In genomic region chr8:120735770-120736481, GRCm38 (mm10) we compare ENCODE assay signal across 8 mouse cellular contexts. TPM values are rescaled to one million over a fixed set of nuclear protein-coding genes. Genes with fewer than 3 reads are reported as not detected.
DNase-seq lines count a peak whose midpoint lies in the region; ATAC-seq and TF ChIP-seq lines count a peak whose summit lies in the region.

Irf8 (plus strand) TSS chr8:120736358.

- H3K9ac ChIP-seq in embryonic facial prominence, embryonic 15.5 days: peak within 1 kb of the TSS; percentile 23; the same call in 1 of the 2 replicates
- H3K9ac ChIP-seq in limb, embryonic 12.5 days (replicated peaks): peak within 1 kb of the TSS; percentile 58
- H3K9ac ChIP-seq in midbrain, embryonic 13.5 days (replicated peaks): peak within 1 kb of the TSS; percentile 62

- peak; percentile 87 for ATAC-seq in embryonic facial prominence, embryonic 15.5 days (ENCODE audit: insufficient number of reproducible peaks, low FRiP score, low TSS enrichment, low read depth)
- ATAC-seq in limb, embryonic 12.5 days (ENCODE audit: insufficient number of reproducible peaks, insufficient read depth, low FRiP score, low TSS enrichment, low read depth): peak; percentile 49; the same call in 1 of the 2 replicates
- peak; percentile 87 for ATAC-seq in midbrain, embryonic 13.5 days

- peak; percentile 89; the same call in 1 of the 2 replicates for TF ChIP-seq POLR2A in bone marrow, adult 2 months (IDR thresholded peaks at IDR 0.05; ENCODE audit: borderline replicate concordance, control insufficient read depth, low read depth, low read length)
- peak; percentile 76 for TF ChIP-seq POLR2A in kidney, adult 2 months (IDR thresholded peaks at IDR 0.05; ENCODE audit: low read depth, low read length)
- peak; percentile 99 for TF ChIP-seq POLR2A in small intestine, adult 2 months (IDR thresholded peaks at IDR 0.05; ENCODE audit: low read depth, low read length)

- DNase-seq in heart, adult 8-10 months (ENCODE audit: low spot score): peak; percentile 83
- DNase-seq in kidney, adult 2 months: peak; percentile 93
- no peak for DNase-seq in adipocyte (ENCODE audit: low spot score)

- 2% methylated on average over 62 of the region's 62 CpGs for WGBS in bone marrow, adult 2 months
- WGBS in embryonic facial prominence, embryonic 15.5 days: under 1% methylated on average over 57 of the region's 62 CpGs
- under 1% methylated on average over 62 of the region's 62 CpGs for WGBS in kidney, adult 2 months
- under 1% methylated on average over 62 of the region's 62 CpGs for WGBS in limb, embryonic 12.5 days
- WGBS in midbrain, embryonic 13.5 days: under 1% methylated on average over 59 of the region's 62 CpGs
- WGBS in small intestine, adult 2 months: under 1% methylated on average over 59 of the region's 62 CpGs

- peaks cover 1% of the 10 kb centered on the region; the same call in 1 of the 2 replicates for H3K4me1 ChIP-seq in bone marrow, adult 2 months (ENCODE audit: control insufficient read depth, insufficient read depth, low read length)
- H3K4me1 ChIP-seq in embryonic facial prominence, embryonic 15.5 days: peaks cover 20% of the 10 kb centered on the region
- 0 out of 2 replicates have a peak, but pooled peaks cover 5% of the 10 kb centered on the region for H3K4me1 ChIP-seq in kidney, adult 2 months (ENCODE audit: control insufficient read depth, insufficient read depth, low read length)
- peaks cover 10% of the 10 kb centered on the region for H3K4me1 ChIP-seq in limb, embryonic 12.5 days (replicated peaks)
- H3K4me1 ChIP-seq in midbrain, embryonic 13.5 days (replicated peaks): peaks cover 24% of the 10 kb centered on the region
- H3K4me1 ChIP-seq in small intestine, adult 2 months (ENCODE audit: control insufficient read depth, insufficient read depth, insufficient read length, low read length): peaks cover 14% of the 10 kb centered on the region

- H3K9me3 ChIP-seq in embryonic facial prominence, embryonic 15.5 days (replicated peaks): no peaks in the 10 kb centered on the region
- H3K9me3 ChIP-seq in limb, embryonic 12.5 days: 0 out of 2 replicates have a peak, but pooled peaks cover 6% of the 10 kb centered on the region
- H3K9me3 ChIP-seq in midbrain, embryonic 13.5 days: no peaks in the 10 kb centered on the region

- peak within 1 kb of the TSS; percentile 75 for H3K27ac ChIP-seq in bone marrow, adult 2 months (ENCODE audit: control insufficient read depth, insufficient read depth, low read depth, low read length, poor library complexity)
- H3K27ac ChIP-seq in embryonic facial prominence, embryonic 15.5 days (replicated peaks): no peak within 1 kb of the TSS
- H3K27ac ChIP-seq in kidney, adult 2 months (ENCODE audit: insufficient read depth, low read depth, low read length): peak within 1 kb of the TSS; percentile 58
- H3K27ac ChIP-seq in limb, embryonic 12.5 days: no peak within 1 kb of the TSS
- H3K27ac ChIP-seq in midbrain, embryonic 13.5 days: no peak within 1 kb of the TSS
- peak within 1 kb of the TSS; percentile 97 for H3K27ac ChIP-seq in small intestine, adult 2 months (ENCODE audit: insufficient read depth, low read depth, low read length)

- H3K4me3 ChIP-seq in bone marrow, adult 2 months (replicated peaks; ENCODE audit: control insufficient read depth, low read depth, low read length): peak within 1 kb of the TSS; percentile 78
- peak within 1 kb of the TSS; percentile 53 for H3K4me3 ChIP-seq in embryonic facial prominence, embryonic 15.5 days (replicated peaks)
- H3K4me3 ChIP-seq in kidney, adult 2 months (ENCODE audit: insufficient read depth, low read depth, low read length): peak within 1 kb of the TSS; percentile 80
- peak within 1 kb of the TSS; percentile 48 for H3K4me3 ChIP-seq in limb, embryonic 12.5 days (replicated peaks)
- peak within 1 kb of the TSS; percentile 49 for H3K4me3 ChIP-seq in midbrain, embryonic 13.5 days (replicated peaks)
- H3K4me3 ChIP-seq in small intestine, adult 2 months (ENCODE audit: low read depth, low read length): peak within 1 kb of the TSS; percentile 85

- no peak for TF ChIP-seq CTCF in bone marrow, adult 2 months (IDR thresholded peaks at IDR 0.05; ENCODE audit: control insufficient read depth, insufficient read depth, low read length)
- peak; percentile 21; the same call in 1 of the 2 replicates for TF ChIP-seq CTCF in kidney, adult 2 months (conservative IDR thresholded peaks at IDR 0.05; ENCODE audit: insufficient read depth, insufficient read length, low read depth, low read length)
- TF ChIP-seq CTCF in small intestine, adult 2 months (IDR thresholded peaks at IDR 0.05; ENCODE audit: extremely low read depth, insufficient read length, insufficient replicate concordance, low read depth, low read length): no peak

- H3K4me2 ChIP-seq in embryonic facial prominence, embryonic 15.5 days (replicated peaks): peak within 1 kb of the TSS; percentile 96
- H3K4me2 ChIP-seq in limb, embryonic 12.5 days: peak within 1 kb of the TSS; percentile 92
- H3K4me2 ChIP-seq in midbrain, embryonic 13.5 days (replicated peaks): peak within 1 kb of the TSS; percentile 97

- no peaks in the 10 kb centered on the region for H3K36me3 ChIP-seq in embryonic facial prominence, embryonic 15.5 days
- H3K36me3 ChIP-seq in kidney, adult 2 months (ENCODE audit: control insufficient read depth, insufficient read depth, low read length): no peaks in the 10 kb centered on the region
- H3K36me3 ChIP-seq in limb, embryonic 12.5 days: no peaks in the 10 kb centered on the region
- H3K36me3 ChIP-seq in midbrain, embryonic 13.5 days: no peaks in the 10 kb centered on the region
- H3K36me3 ChIP-seq in small intestine, adult 2 months (ENCODE audit: control insufficient read depth, insufficient read depth, low read length): peaks cover 13% of the 10 kb centered on the region

- H3K27me3 ChIP-seq in embryonic facial prominence, embryonic 15.5 days: peaks cover 60% of the 10 kb centered on the region
- H3K27me3 ChIP-seq in kidney, adult 2 months (replicated peaks; ENCODE audit: control insufficient read depth, insufficient read depth, low read length): no peaks in the 10 kb centered on the region
- H3K27me3 ChIP-seq in limb, embryonic 12.5 days: peaks cover 70% of the 10 kb centered on the region
- peaks cover 50% of the 10 kb centered on the region for H3K27me3 ChIP-seq in midbrain, embryonic 13.5 days
- no peaks in the 10 kb centered on the region for H3K27me3 ChIP-seq in small intestine, adult 2 months (ENCODE audit: control insufficient read depth, insufficient read depth, low read length)

RNA-seq across cellular contexts. Expression of gene Irf8, which starts in this region (rescaled TPM):
- polyA plus RNA-seq in bone marrow, adult 2 months (2011; ENCODE audit: insufficient read depth, insufficient read length, low replicate concordance, missing spikeins): 32.8 and 80.9 TPM in 2 replicates
- polyA plus RNA-seq in embryonic facial prominence, embryonic 15.5 days (2015; fragmentation: Nextera tagmentation; extraction: Ambion mirVana): 10.0 and 10.2 TPM in 2 replicates
- 1 to 10 TPM; 2.6 to 4.0 (median 4.0) TPM for total RNA-seq in heart, adult 8-10 months (2022)
- polyA plus RNA-seq in kidney, adult 2 months (2012; rRNA removed): 12.3 and 16.7 TPM in 2 replicates
- polyA plus RNA-seq in limb, embryonic 12.5 days (2016; fragmentation: Nextera tagmentation; extraction: Ambion mirVana): 3.5 and 4.1 TPM in 2 replicates
- 3.5 and 3.9 TPM in 2 replicates for polyA plus RNA-seq in midbrain, embryonic 13.5 days (2015; fragmentation: Nextera tagmentation; extraction: Ambion mirVana)
- polyA plus RNA-seq in small intestine, adult 2 months (2012; rRNA removed): 48.7 and 124 TPM in 2 replicates

Comparison
In these comparisons a context has a peak if more than half of its experiments do, and no peak if none do; other contexts are left out.
1. H3K27ac ChIP-seq: peak in bone marrow, adult 2 months (single experiment), kidney, adult 2 months (single experiment) and small intestine, adult 2 months (single experiment); none in embryonic facial prominence, embryonic 15.5 days (single experiment), limb, embryonic 12.5 days (single experiment) and midbrain, embryonic 13.5 days (single experiment).
2. Peak in every context shown above with its lines, with median percentiles within 50 percentile points of each other: H3K4me3 ChIP-seq, POLR2A ChIP-seq, ATAC-seq, H3K4me2 ChIP-seq and H3K9ac ChIP-seq.